Mouse (Mus musculus): ENCODE results near the gene Ier5.

The Ier5 gene

GRCm38 (mm10) chr1:155069696-155070095 lies 29.7 kb downstream of the Ier5 start:
- ChIA-PET POLR2A (interaction anchor here in 2 of 4 experiments (0.6 to 5.3 kb wide), 4 partner anchors 13 to 1664 kb away, joined by 3 to 46 read pairs (median 7); partner anchors contain the start of gene Ier5 (in 1 of the 2)), CTCF (interaction anchor here in 2 of 4 experiments (0.6 to 1.2 kb wide), 2 partner anchors 48 to 70 kb away, joined by 3 read pairs; no protein-coding TSS in a partner anchor)

GRCm38 (mm10) chr1:155066196-155066595 lies 33.2 kb downstream of the Ier5 start:
- CTCF ChIA-PET: no interaction called here
- POLR2A ChIA-PET: interaction anchor here in 3 of 4 experiments (0.5 to 2.4 kb wide), 8 partner anchors 10 to 209 kb away, joined by 3 to 11 read pairs (median 4); partner anchors contain the start of gene Ier5 (in 2 of the 3)

GRCm38 (mm10) chr1:155065068-155065701 lies 34.3 kb downstream of the Ier5 start:
- ChIA-PET CTCF (no interaction called here), POLR2A (interaction anchor here (0.5 to 2.9 kb wide), 10 partner anchors 8 to 1997 kb away, joined by 3 to 15 read pairs (median 4); partner anchors contain the start of gene Ier5 (in 2 of the 4))

- CTCF ChIA-PET: no interaction called here
Measured at GRCm38 (mm10) chr1:155064649-155065048, 34.8 kb downstream of the Ier5 start.

GRCm38 (mm10) chr1:155064111-155064510 lies 35.3 kb downstream of the Ier5 start:
- CTCF ChIA-PET: no interaction called here
- POLR2A ChIA-PET: interaction anchor here in 2 of 4 experiments (1.0 to 5.2 kb wide), 4 partner anchors 9 to 35 kb away, joined by 3 to 43 read pairs (median 11); partner anchors contain the start of gene Ier5 (in 2 of the 2)

More at GRCm38 (mm10) chr1:155064649-155065048, 34.8 kb downstream of the Ier5 start:
- POLR2A ChIA-PET: interaction anchor here (0.5 to 5.2 kb wide), 7 partner anchors 9 to 1998 kb away, joined by 3 to 43 read pairs (median 7); partner anchors contain the start of gene Ier5 (in 2 of the 4)

GRCm38 (mm10) chr1:155062963-155063362 lies 36.5 kb downstream of the Ier5 start:
- ChIA-PET POLR2A (interaction anchor here in 3 of 4 experiments (0.5 to 5.2 kb wide), 6 partner anchors 10 to 36 kb away, joined by 3 to 43 read pairs (median 10); partner anchors contain the start of gene Ier5 (in 2 of the 3)), CTCF (interaction anchor here in 2 of 4 experiments (0.5 to 1.0 kb wide), 2 partner anchors 11 to 20 kb away, joined by 3 read pairs; no protein-coding TSS in a partner anchor)

GRCm38 (mm10) chr1:155062057-155062456 lies 37.4 kb downstream of the Ier5 start:
- CTCF ChIA-PET: no interaction called here

GRCm38 (mm10) chr1:155060832-155061801 lies 38.3 kb downstream of the Ier5 start:
- POLR2A ChIA-PET: interaction anchor here in 3 of 4 experiments (0.6 to 5.2 kb wide), 21 partner anchors 8 to 216 kb away, joined by 3 to 43 read pairs (median 4); partner anchors contain the start of genes Ier5 (in 3 of the 3) and Stx6 (in 1 of the 3)
- CTCF ChIA-PET: interaction anchor here in 2 of 4 experiments (0.5 to 1.3 kb wide), 4 partner anchors 9 to 247 kb away, joined by 3 to 4 read pairs (median 3); no protein-coding TSS in a partner anchor

More at GRCm38 (mm10) chr1:155062057-155062456, 37.4 kb downstream of the Ier5 start:
- POLR2A ChIA-PET: interaction anchor here in 3 of 4 experiments (0.7 to 5.2 kb wide), 7 partner anchors 9 to 37 kb away, joined by 3 to 43 read pairs (median 12); partner anchors contain the start of gene Ier5 (in 3 of the 3)

- ChIA-PET POLR2A (interaction anchor here in 3 of 4 experiments (0.6 to 5.2 kb wide), 19 partner anchors 10 to 1866 kb away, joined by 3 to 43 read pairs (median 4); partner anchors contain the start of genes Ier5 (in 3 of the 3) and Stx6 (in 1 of the 3)), CTCF (interaction anchor here in 1 of 4 experiments (0.7 to 1.3 kb wide), 3 partner anchors 13 to 727 kb away, joined by 3 to 4 read pairs (median 3); no protein-coding TSS in a partner anchor)
Measured at GRCm38 (mm10) chr1:155060261-155060660, 39.2 kb downstream of the Ier5 start.

GRCm38 (mm10) chr1:155059505-155059904 lies 39.9 kb downstream of the Ier5 start:
- POLR2A ChIA-PET: interaction anchor here in 3 of 4 experiments (1.1 to 5.5 kb wide), 5 partner anchors 23 to 99 kb away, joined by 3 to 51 read pairs (median 4); partner anchors contain the start of genes Ier5 (in 3 of the 3) and Stx6 (in 1 of the 3)
- CTCF ChIA-PET: interaction anchor here in 1 of 4 experiments (0.6 kb wide), 1 partner anchor 289 kb away, joined by 5 read pairs; no protein-coding TSS in a partner anchor

- ChIA-PET CTCF (interaction anchor here in 2 of 4 experiments (0.6 to 0.7 kb wide), 2 partner anchors 158 to 288 kb away, joined by 3 to 5 read pairs; no protein-coding TSS in a partner anchor), POLR2A (interaction anchor here (0.6 to 5.5 kb wide), 14 partner anchors 8 to 53 kb away, joined by 3 to 51 read pairs (median 4); partner anchors contain the start of gene Ier5 (in 3 of the 4))
Measured at GRCm38 (mm10) chr1:155058099-155059012, 41.1 kb downstream of the Ier5 start.

- CTCF ChIA-PET: interaction anchor here in 1 of 4 experiments (0.7 kb wide), 1 partner anchor 220 kb away, joined by 8 read pairs; no protein-coding TSS in a partner anchor
- POLR2A ChIA-PET: interaction anchor here (0.5 to 5.5 kb wide), 23 partner anchors 11 to 1159 kb away, joined by 3 to 51 read pairs (median 4); partner anchors contain the start of gene Ier5 (in 3 of the 4)
Measured at GRCm38 (mm10) chr1:155056166-155056565, 43.3 kb downstream of the Ier5 start.

- ChIA-PET POLR2A (interaction anchor here (0.6 to 5.5 kb wide), 22 partner anchors 8 to 1975 kb away, joined by 3 to 51 read pairs (median 6); partner anchors contain the start of gene Ier5 (in 3 of the 4)), CTCF (interaction anchor here in 1 of 4 experiments (1.4 kb wide), 1 partner anchor 227 kb away, joined by 3 read pairs; no protein-coding TSS in a partner anchor)
Measured at GRCm38 (mm10) chr1:155055041-155055440, 44.4 kb downstream of the Ier5 start.

GRCm38 (mm10) chr1:155054366-155054965 lies 45.0 kb downstream of the Ier5 start:
- ChIA-PET POLR2A (interaction anchor here in 3 of 4 experiments (0.7 to 5.5 kb wide), 16 partner anchors 19 to 354 kb away, joined by 3 to 51 read pairs (median 6); partner anchors contain the start of gene Ier5 (in 3 of the 3)), CTCF (interaction anchor here in 1 of 4 experiments (1.4 kb wide), 1 partner anchor 227 kb away, joined by 3 read pairs; no protein-coding TSS in a partner anchor)

GRCm38 (mm10) chr1:155053296-155053695 lies 46.1 kb downstream of the Ier5 start:
- CTCF ChIA-PET: interaction anchor here (0.5 to 4.6 kb wide), 9 partner anchors 20 to 1532 kb away, joined by 3 to 30 read pairs (median 3); no protein-coding TSS in a partner anchor
- POLR2A ChIA-PET: interaction anchor here in 3 of 4 experiments (0.8 to 5.7 kb wide), 20 partner anchors 8 to 169 kb away, joined by 3 to 130 read pairs (median 7); partner anchors contain the start of gene Ier5 (in 3 of the 3)
